Mouse (Mus musculus): Measurements from ENCODE around the gene Sema7a. TPM values are rescaled to one million over a fixed set of nuclear protein-coding genes. Genes with fewer than 3 reads are reported as not detected.

The Sema7a gene
- total RNA-seq, 2 experiments from 2014 or later: 38.9 to 43.7 TPM

GRCm38 (mm10) chr9:57958615-57959014 lies 18.7 kb downstream of the Sema7a start:
- peak in 1 of 2 experiments; percentile 20 for DNase-seq
- intact Hi-C loops (cut with DNase I): no loop called here

GRCm38 (mm10) chr9:57959399-57959798 lies 19.5 kb downstream of the Sema7a start:
- intact Hi-C loops (cut with DNase I): no loop called here
- no peak for DNase-seq

GRCm38 (mm10) chr9:57959886-57960866 lies 20.3 kb downstream of the Sema7a start:
- DNase-seq: no peak
- intact Hi-C loops (cut with DNase I): no loop called here

GRCm38 (mm10) chr9:57961226-57961625 lies 21.3 kb downstream of the Sema7a start:
- intact Hi-C loops (cut with DNase I): no loop called here
- DNase-seq: no peak

GRCm38 (mm10) chr9:57961863-57962778 lies 22.2 kb downstream of the Sema7a start:
- intact Hi-C loops (cut with DNase I): no loop called here
- no peak for DNase-seq

GRCm38 (mm10) chr9:57963249-57963997 lies 23.5 kb downstream of the Sema7a start:
- no peak for DNase-seq
- intact Hi-C loops (cut with DNase I): no loop called here

- DNase-seq: no peak
- intact Hi-C loops (cut with DNase I): no loop called here
Observed at GRCm38 (mm10) chr9:57963998-57964395, 24.1 kb downstream of the Sema7a start.

GRCm38 (mm10) chr9:57964528-57965250 lies 24.8 kb downstream of the Sema7a start:
- intact Hi-C loops (cut with DNase I): no loop called here
- no peak for DNase-seq

- intact Hi-C loops (cut with DNase I): loop anchor here (2.0 kb wide), 1 partner anchor 21 kb away; no protein-coding TSS in a partner anchor
- peak in 1 of 2 experiments; percentile 43 for DNase-seq
Observed at GRCm38 (mm10) chr9:57965281-57966185, 25.6 kb downstream of the Sema7a start.

GRCm38 (mm10) chr9:57967237-57967960 lies 27.5 kb downstream of the Sema7a start:
- peak; percentile 82 to 83 for DNase-seq
- intact Hi-C loops (cut with DNase I): loop anchor here (2.0 kb wide), 1 partner anchor 23 kb away; no protein-coding TSS in a partner anchor

GRCm38 (mm10) chr9:57968166-57968771 lies 28.4 kb downstream of the Sema7a start:
- intact Hi-C loops (cut with DNase I): no loop called here
- DNase-seq: no peak

GRCm38 (mm10) chr9:57968783-57969542 lies 29.1 kb downstream of the Sema7a start:
- DNase-seq: no peak
- intact Hi-C loops (cut with DNase I): no loop called here

GRCm38 (mm10) chr9:57969736-57970495 lies 30.0 kb downstream of the Sema7a start:
- DNase-seq: peak in 1 of 2 experiments; percentile 52
- intact Hi-C loops (cut with DNase I): no loop called here

- intact Hi-C loops (cut with DNase I): no loop called here
- no peak for DNase-seq
Observed at GRCm38 (mm10) chr9:57971413-57971812, 31.5 kb downstream of the Sema7a start.

GRCm38 (mm10) chr9:57972141-57972591 lies 32.3 kb downstream of the Sema7a start:
- intact Hi-C loops (cut with DNase I): no loop called here
- peak in 1 of 2 experiments; percentile 48 for DNase-seq
